Comparison of ENCODE assay signal across 9 mouse cellular contexts in the genomic region with DNA sequence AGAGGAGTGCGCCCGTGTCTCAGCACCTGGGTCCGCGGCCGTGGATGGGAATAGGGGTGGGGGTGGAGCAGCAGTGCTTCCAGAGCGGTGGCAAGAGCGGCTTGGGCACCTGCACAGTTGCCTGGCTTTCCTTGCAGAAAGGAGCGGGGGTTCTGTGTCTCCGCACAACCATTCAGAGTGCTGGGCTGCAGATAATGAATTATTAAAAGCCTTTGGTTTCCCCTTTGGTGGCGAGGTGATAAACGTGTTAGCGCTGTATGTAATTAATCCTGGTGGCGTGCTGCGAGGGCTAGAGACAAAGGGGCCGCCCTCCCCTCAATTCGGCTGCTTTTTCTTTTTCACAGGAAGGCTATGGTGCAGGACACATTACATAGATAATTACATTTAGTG. TPM values are rescaled to one million over a fixed set of nuclear protein-coding genes. Genes with fewer than 3 reads are reported as not detected.
A peak's percentile ranks its signal among the peaks of the same experiment; 100 is the strongest.
DNase-seq lines count a peak whose midpoint lies in the region; ATAC-seq lines count a peak whose summit lies in the region.
"Had no signal": no experiment of that assay in that cellular context is flagged by ENCODE, and none has a peak within 500 bp of the region (broad histone marks: within the 10 kb centered on the region; RNA-seq: fewer than 3 reads in every experiment).

No protein-coding gene starts in this region.

- ATAC-seq in heart, embryonic 13.5 days (ENCODE audit: extremely low read depth, insufficient number of reproducible peaks, low FRiP score, low TSS enrichment): no peak
- peak; percentile 57 for ATAC-seq in forebrain, embryonic 15.5 days (replicated peaks)
- peak; percentile 24; the same call in 1 of the 2 replicates for ATAC-seq in megakaryocyte progenitor cell, adult 5-6 weeks (replicated peaks; ENCODE audit: poor library complexity)

- no peak for DNase-seq in heart, adult 9 months (ENCODE audit: low spot score in 2 of 2)
- DNase-seq in MN1 (ENCODE audit: low spot score): peak; percentile 83
- DNase-seq in T-cell, adult 2 months (ENCODE audit: low spot score): no peak
- DNase-seq in thymus, postnatal 25 days: no peak
- no peak for DNase-seq in thymus, postnatal 36 days

- 3% methylated on average over 16 of the region's 16 CpGs for WGBS in heart, embryonic 13.5 days
- WGBS in forebrain, embryonic 15.5 days: under 1% methylated on average over 16 of the region's 16 CpGs

- peak overlapping the region; percentile 32 for H3K27ac ChIP-seq in heart, embryonic 13.5 days (replicated peaks)
- H3K27ac ChIP-seq in forebrain, embryonic 15.5 days (replicated peaks): peak overlapping the region; percentile 93

- H3K4me3 ChIP-seq in heart, embryonic 13.5 days: peak overlapping the region; percentile 62
- H3K4me3 ChIP-seq in forebrain, embryonic 15.5 days: peak overlapping the region; percentile 58

- peak overlapping the region; percentile 83 for H3K9ac ChIP-seq in heart, embryonic 13.5 days
- H3K9ac ChIP-seq in forebrain, embryonic 15.5 days (replicated peaks): peak overlapping the region; percentile 61

- H3K27me3 ChIP-seq in heart, embryonic 13.5 days (replicated peaks): peaks cover 37% of the 10 kb centered on the region
- no peaks in the 10 kb centered on the region for H3K27me3 ChIP-seq in forebrain, embryonic 15.5 days

- no peaks in the 10 kb centered on the region for H3K36me3 ChIP-seq in heart, embryonic 13.5 days
- no peaks in the 10 kb centered on the region for H3K36me3 ChIP-seq in forebrain, embryonic 15.5 days
- H3K36me3 ChIP-seq: G1E had no signal

- peaks cover 28% of the 10 kb centered on the region for H3K4me1 ChIP-seq in heart, embryonic 13.5 days
- H3K4me1 ChIP-seq in forebrain, embryonic 15.5 days: peaks cover 60% of the 10 kb centered on the region

- peak overlapping the region; percentile 95 for H3K4me2 ChIP-seq in heart, embryonic 13.5 days
- peak overlapping the region; percentile 78 for H3K4me2 ChIP-seq in forebrain, embryonic 15.5 days (replicated peaks)

- no peaks in the 10 kb centered on the region for H3K9me3 ChIP-seq in heart, embryonic 13.5 days
- H3K9me3 ChIP-seq in forebrain, embryonic 15.5 days: no peaks in the 10 kb centered on the region
- H3K9me3 ChIP-seq: G1E had no signal

RNA-seq across cellular contexts. Expression of gene Plekha6, which starts 18.7 kb away (rescaled TPM):
- polyA plus RNA-seq in heart, embryonic 13.5 days (2015; fragmentation: Nextera tagmentation; extraction: Ambion mirVana): 10.6 and 10.7 TPM in 2 replicates
- 10.6 and 12.8 TPM in 2 replicates for polyA plus RNA-seq in forebrain, embryonic 15.5 days (2015; fragmentation: Nextera tagmentation; extraction: Ambion mirVana)
- total RNA-seq in megakaryocyte progenitor cell, adult 5-6 weeks (2015): 0.42 and 1.8 TPM in 2 replicates
- total RNA-seq in megakaryocyte progenitor cell, adult 5-6 weeks (2017): 1.1 and 2.2 TPM in 2 replicates

RNA-seq across cellular contexts. Expression of gene Ppp1r15b, which starts 51.8 kb away (rescaled TPM):
- polyA plus RNA-seq in heart, embryonic 13.5 days (2015; fragmentation: Nextera tagmentation; extraction: Ambion mirVana): 24.2 and 24.8 TPM in 2 replicates
- polyA plus RNA-seq in forebrain, embryonic 15.5 days (2015; fragmentation: Nextera tagmentation; extraction: Ambion mirVana): 31.8 and 32.0 TPM in 2 replicates
- total RNA-seq in megakaryocyte progenitor cell, adult 5-6 weeks (2015): 54.1 and 60.2 TPM in 2 replicates
- 86.1 and 90.7 TPM in 2 replicates for total RNA-seq in megakaryocyte progenitor cell, adult 5-6 weeks (2017)
